ENCODE assay signal across 25 mouse cellular contexts in the genomic region with DNA sequence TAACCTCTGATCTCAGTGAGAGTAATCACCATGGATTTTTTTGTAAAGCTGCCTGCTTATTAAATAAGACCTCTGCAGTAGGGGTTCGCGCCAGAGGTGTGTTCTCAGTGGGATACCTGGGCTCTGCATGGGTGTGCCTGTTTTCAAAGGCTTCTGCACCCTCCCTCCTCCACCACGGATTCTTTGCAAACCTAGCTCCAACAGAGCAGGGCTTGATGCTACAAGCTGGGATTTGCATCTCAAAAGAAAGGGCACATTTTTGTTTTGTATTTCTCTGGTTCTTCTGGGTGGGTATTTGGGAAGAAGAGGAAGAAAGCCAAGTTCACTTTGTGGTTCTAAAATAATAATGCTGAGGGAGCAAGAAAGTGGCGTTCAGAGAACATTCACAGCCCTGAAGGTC.
"Had no signal": no experiment of that assay in that cellular context is flagged by ENCODE, and none has a peak within 500 bp of the region (broad histone marks: within the 10 kb centered on the region; RNA-seq: fewer than 3 reads in every experiment).

No protein-coding gene starts in this region.

- H3K4me3 ChIP-seq: heart, adult 2 months; heart, embryonic 13.5 days; heart, embryonic 15.5 days; hindbrain, embryonic 13.5 days; hindbrain, embryonic 15.5 days; layer of hippocampus, adult 2 months; left cerebral cortex, adult 2 months; limb, embryonic 10.5 days; limb, embryonic 12.5 days; liver, embryonic 13.5 days had no signal

- H3K27me3 ChIP-seq: heart, embryonic 13.5 days; heart, embryonic 15.5 days; hindbrain, embryonic 13.5 days; hindbrain, embryonic 15.5 days; limb, embryonic 12.5 days; liver, embryonic 13.5 days had no signal

- DNase-seq: gastrocnemius, postnatal 14 days; gastrocnemius, postnatal 36 days; heart, adult 11 months; heart, adult 2 months; heart, postnatal 14 days; heart, postnatal 36 days; kidney, adult 11 months; kidney, adult 8-10 months; kidney, postnatal 10 days; kidney, postnatal 25 days; kidney, postnatal 4 days; liver; liver, embryonic 13.5 days had no signal

- H3K9ac ChIP-seq: heart, embryonic 13.5 days; heart, embryonic 15.5 days; hindbrain, embryonic 13.5 days; hindbrain, embryonic 15.5 days; limb, embryonic 12.5 days; liver, embryonic 13.5 days had no signal

- H3K4me2 ChIP-seq: heart, embryonic 11.5 days; heart, embryonic 13.5 days; heart, embryonic 15.5 days; hindbrain, embryonic 13.5 days; hindbrain, embryonic 15.5 days; limb, embryonic 12.5 days; liver, embryonic 11.5 days; liver, embryonic 13.5 days had no signal

- H3K4me1 ChIP-seq: heart, embryonic 13.5 days; heart, embryonic 15.5 days; hindbrain, embryonic 15.5 days; limb, embryonic 10.5 days; limb, embryonic 12.5 days; liver, embryonic 13.5 days had no signal

- H3K9me3 ChIP-seq: heart, embryonic 13.5 days; heart, embryonic 15.5 days; hindbrain, embryonic 13.5 days; hindbrain, embryonic 15.5 days; limb, embryonic 10.5 days; limb, embryonic 12.5 days; liver, embryonic 13.5 days had no signal

- H3K36me3 ChIP-seq: heart, embryonic 13.5 days; heart, embryonic 15.5 days; hindbrain, embryonic 13.5 days; hindbrain, embryonic 15.5 days; limb, embryonic 10.5 days; limb, embryonic 12.5 days; liver, embryonic 13.5 days had no signal

- ATAC-seq: hindbrain, postnatal 0 days; intestine, embryonic 16.5 days had no signal

- H3K27ac ChIP-seq: heart, adult 2 months; heart, embryonic 13.5 days; heart, embryonic 15.5 days; hindbrain, embryonic 13.5 days; hindbrain, embryonic 15.5 days; hindbrain, postnatal 0 days; layer of hippocampus, adult 2 months; left cerebral cortex, adult 2 months; limb, embryonic 10.5 days; limb, embryonic 12.5 days; liver, embryonic 13.5 days had no signal
